Mouse (Mus musculus): Measurements from ENCODE around the gene Mpped2.

- TF ChIP-seq POLR2A (IDR thresholded peaks at IDR 0.05; ENCODE audit: insufficient read depth, low read length) (no peak), CTCF (IDR thresholded peaks at IDR 0.05; ENCODE audit: low read depth, low read length) (no peak)
Measured at GRCm38 (mm10) chr2:106865148-106865786, 172.2 kb downstream of the Mpped2 start.
